Mouse (Mus musculus) bone marrow, adult 2 months (tissue): ENCODE measurements around the gene Gm49369.
"Not testable (repeated sequence)": the region's sequence is repeated elsewhere in the genome, so short reads cannot be mapped to it uniquely, and the experiment has no call there.

ENCODE experiments used
- CTCF ChIP-seq: fragments of 200-500 bp; IDR thresholded peaks from 2 replicates; pipeline ENCODE4 v1.5.1; 2011; ENCODE audit warnings: low read length, control low read depth; ENCODE audit not compliant: control insufficient read depth, insufficient read depth
- POLR2A ChIP-seq: fragments of 200-500 bp; IDR thresholded peaks from 2 replicates; pipeline ENCODE4 v1.6.1; 2011; ENCODE audit warnings: low read depth, mild to moderate bottlenecking, control low read depth, low read length, borderline replicate concordance; ENCODE audit not compliant: control insufficient read depth

- not testable (repeated sequence) for TF ChIP-seq CTCF, POLR2A
Observed at GRCm38 (mm10) chr7:142332741-142333140, 49.7 kb downstream of the Gm49369 start.
